Mouse (Mus musculus) forebrain, embryonic 16.5 days (tissue): ENCODE data around the gene Spata7. TPM values are rescaled to one million over a fixed set of nuclear protein-coding genes. Genes with fewer than 3 reads are reported as not detected.
A peak's percentile ranks its signal among the peaks of the same experiment; 100 is the strongest.

Experiments
- ATAC-seq: fragments of 200-750 bp; cut with Nextera tagmentation; 2 replicates; pipeline ENCODE4 v1.8.0; 2017; ENCODE audit warnings: mild to moderate bottlenecking, moderate library complexity
- H3K27ac ChIP-seq: fragments of 300-500 bp; sonication (generic); 2 replicates; pipeline ENCODE4 v1.5.1; 2014; ENCODE audit warnings: low read length, control low read depth
- H3K27me3 ChIP-seq: fragments of 300-500 bp; sonication (generic); replicated peaks from 2 replicates; pipeline ENCODE4 v1.6.1; 2014; ENCODE audit warnings: low read length; ENCODE audit not compliant: control insufficient read depth, insufficient read depth
- H3K36me3 ChIP-seq: fragments of 300-500 bp; sonication (generic); 2 replicates; pipeline ENCODE4 v1.6.1; 2014; ENCODE audit not compliant: control insufficient read depth, insufficient read depth
- H3K4me1 ChIP-seq: fragments of 300-500 bp; sonication (generic); replicated peaks from 2 replicates; pipeline ENCODE4 v1.6.1; 2014; ENCODE audit warnings: low read length; ENCODE audit not compliant: control insufficient read depth, insufficient read depth
- H3K4me2 ChIP-seq: fragments of 300-500 bp; sonication (generic); 2 replicates; pipeline ENCODE4 v1.6.1; 2014; ENCODE audit warnings: mild to moderate bottlenecking, low read length, control low read depth
- H3K4me3 ChIP-seq: fragments of 300-500 bp; sonication (generic); replicated peaks from 2 replicates; pipeline ENCODE4 v1.5.1; 2014; ENCODE audit warnings: mild to moderate bottlenecking, low read length, control low read depth
- H3K9ac ChIP-seq: fragments of 300-500 bp; sonication (generic); replicated peaks from 2 replicates; pipeline ENCODE4 v1.6.1; 2014; ENCODE audit warnings: low read depth, low read length, control low read depth
- H3K9me3 ChIP-seq: fragments of 300-500 bp; sonication (generic); 2 replicates; pipeline ENCODE4 v1.6.1; 2016; ENCODE audit warnings: low read length; ENCODE audit not compliant: control insufficient read depth
- WGBS: fragments of 180-500 bp; shearing (Covaris S2); extraction: QIAGEN DNeasy Blood & Tissue Kit; methylation state at CpG from one replicate; pipeline ENCODE4 v1.1.7; 2014; 5-methylcytosine and 5-hydroxymethylcytosine counted together
- polyA plus RNA-seq: library from polyadenylated mRNA; unstranded; fragments of >200 nt; fragmentation: Nextera tagmentation; extraction: Ambion mirVana; gene quantifications from 2 replicates; pipeline ENCODE4 v1.2.1, GENCODE M21; 2015

Spata7 gene
- polyA plus RNA-seq, 1 experiment from 2014 or later: 32.1 TPM

DNA sequence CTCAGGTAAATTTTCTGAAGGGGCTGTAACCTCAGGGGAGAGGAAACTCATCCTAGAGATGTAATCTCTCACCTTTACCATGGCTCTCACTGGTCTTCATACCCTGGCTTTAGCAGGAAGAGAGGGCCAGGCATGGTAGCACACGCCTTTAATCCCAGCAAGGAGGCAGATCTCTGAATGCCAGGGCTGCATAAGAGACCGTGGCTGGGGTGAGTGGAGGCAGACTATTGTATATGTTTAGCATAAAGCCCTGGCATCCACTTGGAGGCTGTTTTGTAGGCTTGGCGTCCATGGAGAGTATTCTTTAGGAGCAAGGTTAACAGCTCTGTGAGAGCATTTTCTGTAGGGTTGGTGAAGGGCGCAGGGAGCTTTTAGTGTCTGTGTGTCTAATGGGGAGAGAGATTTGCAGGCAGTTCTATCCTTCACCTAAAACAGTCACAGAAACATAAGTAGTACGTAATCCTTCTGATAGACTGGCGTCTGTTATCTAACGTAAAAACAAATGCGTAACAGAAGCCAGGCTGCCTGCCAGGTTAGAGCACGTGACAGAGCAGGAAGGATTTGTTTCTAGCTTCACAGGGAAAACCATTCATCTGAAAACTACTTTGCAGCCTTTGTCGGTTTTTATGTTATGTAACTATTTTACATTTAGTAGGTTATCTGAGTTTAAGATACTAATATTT lies 40.3 kb downstream of the Spata7 start:
- peak; percentile 71 for ATAC-seq
- peaks cover 4% of the 10 kb centered on the region; the same call in 1 of the 2 replicates for H3K36me3 ChIP-seq
- H3K4me3 ChIP-seq: no peak overlapping the region
- no peaks in the 10 kb centered on the region for H3K9me3 ChIP-seq
- peaks cover 3% of the 10 kb centered on the region; the same call in 1 of the 2 replicates for H3K4me1 ChIP-seq
- H3K27ac ChIP-seq: 0 out of 2 replicates have a peak overlapping the region, but pooled peaks have one; percentile 5
- H3K27me3 ChIP-seq: no peaks in the 10 kb centered on the region
- WGBS: 52% methylated on average over 10 of the region's 10 CpGs
- no peak overlapping the region for H3K9ac ChIP-seq
- H3K4me2 ChIP-seq: no peak overlapping the region

DNA sequence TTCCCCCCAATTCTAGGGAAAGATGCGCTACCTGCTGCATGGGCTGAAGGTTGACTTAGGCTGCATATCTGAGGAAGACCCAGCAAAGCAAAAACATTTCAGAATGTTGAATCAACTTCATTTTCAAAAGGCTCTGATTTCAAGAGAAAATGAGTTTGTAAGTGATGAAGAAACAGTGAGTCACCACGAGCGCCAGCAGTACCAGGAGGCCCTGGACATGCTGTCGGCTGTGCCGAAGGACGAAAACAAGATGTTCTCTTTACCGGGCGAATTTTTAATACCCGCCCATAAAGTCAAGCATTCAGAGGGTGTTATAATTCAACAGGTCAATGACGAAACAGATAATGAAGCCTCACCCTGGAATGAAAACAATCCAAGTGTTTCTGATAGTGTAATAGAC lies 41.1 kb downstream of the Spata7 start:
- Histone ChIP-seq H3K9ac (no peak overlapping the region), H3K36me3 (peaks cover 2% of the 10 kb centered on the region; the same call in 1 of the 2 replicates), H3K4me1 (peaks cover 3% of the 10 kb centered on the region; the same call in 1 of the 2 replicates), H3K4me2 (no peak overlapping the region), H3K4me3 (no peak overlapping the region), H3K27me3 (no peaks in the 10 kb centered on the region), H3K27ac (no peak overlapping the region), H3K9me3 (no peaks in the 10 kb centered on the region)
- no peak for ATAC-seq
- WGBS: 92% methylated on average over 10 of the region's 10 CpGs

DNA sequence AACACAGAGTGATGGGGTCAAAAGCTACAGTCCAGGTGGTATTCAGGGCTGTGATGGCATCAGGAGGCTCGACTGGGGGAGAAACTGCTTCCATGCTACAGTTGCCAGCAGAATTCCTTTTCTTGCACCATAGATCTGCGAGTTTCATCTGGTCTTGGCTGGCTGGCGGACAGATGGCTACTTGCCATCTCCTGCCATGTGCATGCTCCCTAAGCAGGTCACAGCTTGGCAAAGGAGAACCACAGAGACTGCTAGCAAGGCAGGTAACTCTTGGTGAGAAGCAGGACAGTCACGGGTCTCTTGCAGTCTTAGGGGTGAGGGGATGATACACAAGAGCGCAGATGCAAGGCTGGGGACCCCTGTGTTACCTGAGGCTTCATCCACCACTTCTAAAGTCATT lies 41.9 kb downstream of the Spata7 start:
- H3K36me3 ChIP-seq: peaks cover 2% of the 10 kb centered on the region; the same call in 1 of the 2 replicates
- no peak overlapping the region for H3K4me2 ChIP-seq
- H3K4me3 ChIP-seq: no peak overlapping the region
- H3K9me3 ChIP-seq: no peaks in the 10 kb centered on the region
- no peak overlapping the region for H3K9ac ChIP-seq
- H3K27me3 ChIP-seq: no peaks in the 10 kb centered on the region
- no peak overlapping the region for H3K27ac ChIP-seq
- H3K4me1 ChIP-seq: peaks cover 7% of the 10 kb centered on the region; the same call in 1 of the 2 replicates
- WGBS: 67% methylated on average over 5 of the region's 5 CpGs
- ATAC-seq: no peak

DNA sequence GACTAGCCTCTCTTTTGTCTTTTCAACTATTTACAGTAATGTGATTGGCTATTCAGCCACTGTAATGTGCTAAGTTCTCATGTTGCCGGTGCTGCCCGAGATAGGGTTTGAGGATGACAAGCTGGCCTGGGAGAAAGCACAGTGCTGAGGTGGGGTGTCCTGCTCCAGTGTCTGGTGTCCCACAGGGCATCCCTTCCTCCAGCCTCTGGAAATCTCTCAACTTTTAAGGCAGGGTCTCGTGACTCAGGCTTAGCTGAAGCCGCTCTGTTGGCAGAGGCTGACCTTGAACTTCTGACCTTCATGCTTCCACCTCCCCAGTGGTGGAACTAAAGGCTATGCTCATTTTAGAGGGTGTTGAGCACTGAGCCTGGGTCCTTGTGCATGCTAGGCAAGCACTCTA lies 42.5 kb downstream of the Spata7 start:
- Histone ChIP-seq H3K9ac (no peak overlapping the region), H3K27ac (no peak overlapping the region), H3K4me2 (no peak overlapping the region), H3K4me1 (peaks cover 7% of the 10 kb centered on the region; the same call in 1 of the 2 replicates), H3K9me3 (no peaks in the 10 kb centered on the region), H3K36me3 (peaks cover 2% of the 10 kb centered on the region; the same call in 1 of the 2 replicates), H3K27me3 (no peaks in the 10 kb centered on the region), H3K4me3 (no peak overlapping the region)
- WGBS: 88% methylated on average over 4 of the region's 4 CpGs
- no peak for ATAC-seq

DNA sequence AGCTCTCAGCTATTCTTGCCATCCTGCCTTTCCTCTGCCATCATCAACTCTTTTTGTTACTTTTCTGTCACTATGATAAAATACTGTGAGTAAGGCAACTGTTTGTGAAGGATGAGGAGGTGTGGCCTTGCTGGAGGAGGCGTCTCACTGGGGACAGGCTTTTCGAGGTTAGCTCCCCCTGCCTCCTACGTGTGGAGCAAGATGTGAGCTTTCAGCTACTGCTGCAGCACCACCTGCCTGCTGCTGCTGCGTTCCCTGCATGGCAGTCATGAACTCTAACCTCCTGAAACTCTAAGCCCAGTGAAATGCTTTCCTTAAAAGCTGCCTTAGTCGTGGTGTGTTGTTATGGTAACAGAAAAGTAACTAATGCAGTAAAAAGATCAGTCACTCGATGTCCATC lies 45.9 kb downstream of the Spata7 start:
- 64% methylated on average over 6 of the region's 6 CpGs for WGBS
- no peak overlapping the region for H3K4me3 ChIP-seq
- ATAC-seq: no peak
- no peaks in the 10 kb centered on the region for H3K27me3 ChIP-seq
- H3K36me3 ChIP-seq: peaks cover 2% of the 10 kb centered on the region; the same call in 1 of the 2 replicates
- H3K9me3 ChIP-seq: no peaks in the 10 kb centered on the region
- peaks cover 3% of the 10 kb centered on the region; the same call in 1 of the 2 replicates for H3K4me1 ChIP-seq
- H3K4me2 ChIP-seq: no peak overlapping the region
- H3K27ac ChIP-seq: no peak overlapping the region
- no peak overlapping the region for H3K9ac ChIP-seq

DNA sequence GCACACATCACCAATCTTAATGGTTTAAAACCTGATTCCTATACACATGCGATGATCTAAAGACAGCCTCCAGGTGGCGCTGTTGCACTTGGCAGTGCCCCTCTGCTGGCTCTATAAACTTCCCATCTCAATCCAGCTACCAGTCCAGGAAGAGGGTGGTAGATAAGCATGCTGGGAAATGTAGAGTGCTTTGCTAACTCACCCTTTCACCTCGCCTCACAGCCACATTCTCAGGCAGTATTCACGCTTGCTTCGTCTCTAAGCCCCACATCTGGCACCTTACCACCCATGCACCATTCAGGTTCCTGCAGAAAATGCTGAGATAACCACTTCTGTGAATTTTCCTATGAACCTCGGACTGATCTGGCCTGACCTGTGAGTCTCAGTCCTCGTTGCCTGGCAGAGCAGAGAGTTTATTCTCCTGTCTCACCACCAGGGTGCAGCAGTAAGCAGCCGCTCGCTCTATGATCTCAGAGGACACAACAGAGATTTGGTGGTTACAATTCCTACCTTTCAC lies 46.7 kb downstream of the Spata7 start:
- Histone ChIP-seq H3K4me2 (peak overlapping the region; percentile 42), H3K4me1 (peaks cover 3% of the 10 kb centered on the region; the same call in 1 of the 2 replicates), H3K27ac (no peak overlapping the region), H3K36me3 (peaks cover 1% of the 10 kb centered on the region; the same call in 1 of the 2 replicates), H3K4me3 (peak overlapping the region; percentile 26), H3K9me3 (no peaks in the 10 kb centered on the region), H3K27me3 (no peaks in the 10 kb centered on the region), H3K9ac (no peak overlapping the region)
- WGBS: 12% methylated on average over 9 of the region's 9 CpGs
- peak; percentile 90 for ATAC-seq

DNA sequence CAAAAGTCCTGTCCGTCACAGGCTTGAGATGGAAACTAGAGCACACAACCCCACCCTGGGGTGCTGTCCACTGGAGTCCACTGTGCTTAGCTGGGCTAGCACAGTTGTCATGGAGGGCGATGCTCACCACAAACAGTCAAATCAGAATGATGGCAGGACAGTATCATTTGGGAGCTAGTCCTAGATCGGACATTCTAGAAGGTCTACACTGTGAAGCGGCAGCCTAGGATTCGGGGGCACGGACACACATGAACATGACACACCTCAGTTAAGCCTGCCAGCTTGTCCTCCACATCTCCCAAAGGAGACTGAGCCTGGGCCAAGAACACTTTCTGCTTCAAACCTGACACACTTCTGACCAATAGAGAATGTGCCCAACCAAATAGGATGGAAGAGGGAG lies 48.9 kb downstream of the Spata7 start:
- ATAC-seq: no peak
- Histone ChIP-seq H3K27ac (no peak overlapping the region), H3K27me3 (no peaks in the 10 kb centered on the region), H3K36me3 (no peaks in the 10 kb centered on the region), H3K9me3 (no peaks in the 10 kb centered on the region), H3K9ac (no peak overlapping the region), H3K4me2 (no peak overlapping the region), H3K4me1 (peaks cover 3% of the 10 kb centered on the region; the same call in 1 of the 2 replicates), H3K4me3 (no peak overlapping the region)
- 95% methylated on average over 6 of the region's 6 CpGs for WGBS

DNA sequence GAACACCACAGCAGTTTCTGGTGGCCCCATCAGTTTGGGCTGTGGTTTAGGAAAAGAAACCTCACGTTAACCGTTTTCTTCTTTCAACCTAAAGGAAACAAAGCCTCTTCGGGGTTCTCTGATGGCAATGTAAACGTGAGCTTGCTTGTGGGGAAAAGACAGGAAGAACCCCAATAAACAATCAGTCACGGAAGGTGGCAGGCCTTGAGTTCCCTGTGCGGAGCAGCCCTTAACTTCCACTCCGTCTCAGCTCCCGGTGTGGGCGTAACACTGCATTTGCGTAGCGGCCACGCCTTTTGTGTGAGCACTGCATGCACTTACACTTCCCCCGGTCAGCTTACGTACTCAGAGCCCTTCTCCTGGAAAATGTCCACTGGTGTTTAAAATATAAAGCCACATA lies 49.4 kb downstream of the Spata7 start:
- H3K4me3 ChIP-seq: no peak overlapping the region
- no peaks in the 10 kb centered on the region for H3K36me3 ChIP-seq
- H3K4me1 ChIP-seq: peaks cover 3% of the 10 kb centered on the region; the same call in 1 of the 2 replicates
- H3K27ac ChIP-seq: no peak overlapping the region
- WGBS: 64% methylated on average over 14 of the region's 14 CpGs
- no peak overlapping the region for H3K9ac ChIP-seq
- H3K9me3 ChIP-seq: no peaks in the 10 kb centered on the region
- H3K4me2 ChIP-seq: no peak overlapping the region
- H3K27me3 ChIP-seq: no peaks in the 10 kb centered on the region
- no peak for ATAC-seq

DNA sequence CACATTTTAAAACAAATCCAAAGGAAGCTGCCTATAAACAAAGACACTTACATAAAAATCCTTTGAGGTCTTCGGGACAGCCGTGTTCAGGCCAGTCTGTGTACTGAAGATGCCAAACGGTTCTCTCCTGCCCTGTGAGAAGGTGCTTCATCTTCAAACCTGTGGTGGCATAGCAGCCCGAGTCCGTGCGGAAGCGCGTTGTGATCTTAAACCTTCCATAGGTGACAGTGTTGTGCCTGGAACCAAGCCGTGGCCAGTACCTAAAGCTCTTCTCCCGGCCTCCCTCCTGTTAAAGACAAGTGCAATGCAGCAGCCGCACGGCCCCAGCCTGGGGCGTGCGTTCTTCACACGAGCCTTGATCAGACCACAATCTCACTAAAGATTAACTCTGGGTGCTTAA lies 51.9 kb downstream of the Spata7 start:
- Histone ChIP-seq H3K27me3 (no peaks in the 10 kb centered on the region), H3K9me3 (no peaks in the 10 kb centered on the region), H3K4me3 (no peak overlapping the region), H3K4me2 (no peak overlapping the region), H3K36me3 (no peaks in the 10 kb centered on the region), H3K9ac (no peak overlapping the region), H3K4me1 (no peaks in the 10 kb centered on the region), H3K27ac (no peak overlapping the region)
- 94% methylated on average over 15 of the region's 15 CpGs for WGBS
- no peak for ATAC-seq
